12 mouse cellular contexts compared by ENCODE assay signal in the genomic region with DNA sequence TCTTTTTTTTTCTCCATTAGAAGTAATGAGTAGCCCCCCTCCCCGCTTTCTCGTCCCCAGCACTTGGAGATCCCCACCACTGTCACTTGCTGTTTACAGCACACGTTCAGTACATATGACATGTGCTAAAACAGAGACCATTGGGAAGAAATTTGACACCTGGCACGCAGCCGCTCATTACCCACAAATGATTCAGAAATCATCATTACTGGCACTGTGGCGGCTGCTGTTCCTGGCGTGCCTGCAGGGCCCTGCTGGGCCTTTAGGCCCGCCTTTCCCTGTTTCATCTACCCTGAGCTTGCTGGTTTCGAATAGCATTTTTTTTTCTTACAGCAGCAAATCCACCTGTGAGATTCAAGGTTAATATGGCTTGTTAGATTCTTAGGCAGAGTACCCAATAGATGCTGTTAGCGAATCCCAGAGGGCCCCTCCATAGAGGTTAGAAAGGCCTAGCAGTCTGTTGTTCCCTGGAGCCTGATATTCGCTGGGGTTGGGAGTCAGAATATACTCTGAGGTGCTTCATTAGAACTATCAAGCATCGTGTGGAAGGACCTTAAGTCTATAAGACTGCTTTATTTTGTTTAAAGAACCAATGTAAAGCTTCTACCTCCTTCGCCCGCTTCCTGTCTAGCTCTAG.
DNase-seq lines count a peak whose midpoint lies in the region; ATAC-seq and TF ChIP-seq lines count a peak whose summit lies in the region.
"Had no signal": no experiment of that assay in that cellular context is flagged by ENCODE, and none has a peak within 500 bp of the region (broad histone marks: within the 10 kb centered on the region; RNA-seq: fewer than 3 reads in every experiment).

No protein-coding gene starts in this region.

- H3K27me3 ChIP-seq in embryonic facial prominence, embryonic 11.5 days (ENCODE audit: control insufficient read depth, insufficient read depth, low read length): no peaks in the 10 kb centered on the region
- no peaks in the 10 kb centered on the region for H3K27me3 ChIP-seq in embryonic facial prominence, embryonic 10.5 days (replicated peaks; ENCODE audit: low read depth, poor library complexity, severe bottlenecking)
- H3K27me3 ChIP-seq in neural tube, embryonic 14.5 days (ENCODE audit: control insufficient read depth, insufficient read depth, low read length): no peaks in the 10 kb centered on the region
- H3K27me3 ChIP-seq in forebrain, embryonic 16.5 days (replicated peaks; ENCODE audit: control insufficient read depth, insufficient read depth, low read length): no peaks in the 10 kb centered on the region
- H3K27me3 ChIP-seq in midbrain, postnatal 0 days (ENCODE audit: insufficient read depth, low read length): no peaks in the 10 kb centered on the region
- H3K27me3 ChIP-seq: kidney, embryonic 15.5 days had no signal

- no peak overlapping the region for H3K4me3 ChIP-seq in embryonic facial prominence, embryonic 11.5 days (ENCODE audit: low read depth, low read length)
- H3K4me3 ChIP-seq in embryonic facial prominence, embryonic 10.5 days: no peak overlapping the region
- no peak overlapping the region for H3K4me3 ChIP-seq in neural tube, embryonic 14.5 days (ENCODE audit: low read depth, low read length)
- no peak overlapping the region for H3K4me3 ChIP-seq in forebrain, embryonic 16.5 days (replicated peaks; ENCODE audit: low read length)
- H3K4me3 ChIP-seq in midbrain, postnatal 0 days (ENCODE audit: low read depth, low read length): no peak overlapping the region
- H3K4me3 ChIP-seq: kidney, embryonic 15.5 days had no signal

- 64% methylated on average over 14 of the region's 14 CpGs for WGBS in embryonic facial prominence, embryonic 11.5 days
- 69% methylated on average over 14 of the region's 14 CpGs for WGBS in embryonic facial prominence, embryonic 10.5 days
- 55% methylated on average over 14 of the region's 14 CpGs for WGBS in neural tube, embryonic 14.5 days
- WGBS in forebrain, embryonic 16.5 days: 40% methylated on average over 14 of the region's 14 CpGs
- 60% methylated on average over 14 of the region's 14 CpGs for WGBS in midbrain, postnatal 0 days

- peak; percentile 22; the same call in 1 of the 2 replicates for ATAC-seq in embryonic facial prominence, embryonic 11.5 days (replicated peaks; ENCODE audit: insufficient number of reproducible peaks, low FRiP score, low TSS enrichment, low read depth)
- peak; percentile 52 for ATAC-seq in neural tube, embryonic 14.5 days (ENCODE audit: low read depth)
- peak; percentile 84 for ATAC-seq in forebrain, embryonic 16.5 days
- ATAC-seq in midbrain, postnatal 0 days (ENCODE audit: low FRiP score): peak; percentile 28; the same call in 1 of the 2 replicates

- H3K4me1 ChIP-seq in embryonic facial prominence, embryonic 11.5 days (ENCODE audit: control insufficient read depth, insufficient read depth, low read length): no peaks in the 10 kb centered on the region
- peaks cover 33% of the 10 kb centered on the region for H3K4me1 ChIP-seq in embryonic facial prominence, embryonic 10.5 days
- no peaks in the 10 kb centered on the region for H3K4me1 ChIP-seq in neural tube, embryonic 14.5 days (ENCODE audit: control insufficient read depth, insufficient read depth, low read length)
- H3K4me1 ChIP-seq in forebrain, embryonic 16.5 days (replicated peaks; ENCODE audit: control insufficient read depth, insufficient read depth, low read length): peaks cover 13% of the 10 kb centered on the region
- H3K4me1 ChIP-seq in midbrain, postnatal 0 days (ENCODE audit: insufficient read depth, low read length): 0 out of 2 replicates have a peak, but pooled peaks cover 2% of the 10 kb centered on the region

- no peaks in the 10 kb centered on the region for H3K36me3 ChIP-seq in embryonic facial prominence, embryonic 11.5 days (replicated peaks; ENCODE audit: control insufficient read depth, insufficient read depth, low read depth, low read length)
- H3K36me3 ChIP-seq in embryonic facial prominence, embryonic 10.5 days (replicated peaks): no peaks in the 10 kb centered on the region
- no peaks in the 10 kb centered on the region for H3K36me3 ChIP-seq in neural tube, embryonic 14.5 days (ENCODE audit: control insufficient read depth, insufficient read depth, low read length)
- H3K36me3 ChIP-seq in forebrain, embryonic 16.5 days (ENCODE audit: control insufficient read depth, insufficient read depth): no peaks in the 10 kb centered on the region
- no peaks in the 10 kb centered on the region for H3K36me3 ChIP-seq in midbrain, postnatal 0 days (ENCODE audit: insufficient read depth, low read length)
- H3K36me3 ChIP-seq: kidney, embryonic 15.5 days had no signal

- H3K4me2 ChIP-seq in embryonic facial prominence, embryonic 11.5 days (ENCODE audit: low read depth, low read length): no peak overlapping the region
- no peak overlapping the region for H3K4me2 ChIP-seq in neural tube, embryonic 14.5 days (ENCODE audit: low read depth, low read length)
- no peak overlapping the region for H3K4me2 ChIP-seq in forebrain, embryonic 16.5 days (ENCODE audit: low read length)
- no peak overlapping the region for H3K4me2 ChIP-seq in midbrain, postnatal 0 days (ENCODE audit: low read depth, low read length, poor library complexity, severe bottlenecking)
- H3K4me2 ChIP-seq: kidney, embryonic 15.5 days had no signal

- H3K9ac ChIP-seq in embryonic facial prominence, embryonic 11.5 days (replicated peaks; ENCODE audit: low read length): no peak overlapping the region
- no peak overlapping the region for H3K9ac ChIP-seq in neural tube, embryonic 14.5 days (replicated peaks; ENCODE audit: low read depth, low read length)
- H3K9ac ChIP-seq in forebrain, embryonic 16.5 days (replicated peaks; ENCODE audit: low read depth, low read length): no peak overlapping the region
- H3K9ac ChIP-seq in midbrain, postnatal 0 days (replicated peaks; ENCODE audit: low read length, poor library complexity, severe bottlenecking): no peak overlapping the region
- H3K9ac ChIP-seq: kidney, embryonic 15.5 days had no signal

- DNase-seq in embryonic facial prominence, embryonic 11.5 days (ENCODE audit: low spot score): peak; percentile 28
- no peak for DNase-seq in embryonic facial prominence, embryonic 10.5 days (ENCODE audit: low spot score)
- no peak for DNase-seq in neural tube, embryonic 10.5 days (ENCODE audit: extremely low spot score, low spot score)
- peak; percentile 74 for DNase-seq in midbrain, postnatal 0 days (ENCODE audit: low spot score)
- DNase-seq in lung, postnatal 36 days: no peak
- no peak for DNase-seq in ovary, postnatal 14 days (ENCODE audit: low spot score)
- DNase-seq: adrenal gland, postnatal 14 days; B cell, adult 2 months; lung, adult 18-20 months had no signal

- H3K27ac ChIP-seq in embryonic facial prominence, embryonic 11.5 days (replicated peaks; ENCODE audit: low read depth, low read length): no peak overlapping the region
- no peak overlapping the region for H3K27ac ChIP-seq in embryonic facial prominence, embryonic 10.5 days (replicated peaks)
- no peak overlapping the region; the same call in 1 of the 2 replicates for H3K27ac ChIP-seq in neural tube, embryonic 14.5 days (ENCODE audit: low read depth, low read length)
- H3K27ac ChIP-seq in forebrain, embryonic 16.5 days (ENCODE audit: low read length): no peak overlapping the region
- 0 out of 2 replicates have a peak overlapping the region, but pooled peaks have one; percentile 12 for H3K27ac ChIP-seq in midbrain, postnatal 0 days (ENCODE audit: low read depth, low read length)
- H3K27ac ChIP-seq: kidney, embryonic 15.5 days had no signal

- H3K9me3 ChIP-seq in embryonic facial prominence, embryonic 11.5 days (replicated peaks; ENCODE audit: control insufficient read depth, low read length): no peaks in the 10 kb centered on the region
- H3K9me3 ChIP-seq in embryonic facial prominence, embryonic 10.5 days: no peaks in the 10 kb centered on the region
- no peaks in the 10 kb centered on the region for H3K9me3 ChIP-seq in neural tube, embryonic 14.5 days (ENCODE audit: control insufficient read depth, low read length)
- H3K9me3 ChIP-seq in forebrain, embryonic 16.5 days (ENCODE audit: control insufficient read depth, low read length): no peaks in the 10 kb centered on the region
- H3K9me3 ChIP-seq in midbrain, postnatal 0 days (ENCODE audit: low read length): no peaks in the 10 kb centered on the region
- H3K9me3 ChIP-seq: kidney, embryonic 15.5 days had no signal

- TF ChIP-seq CTCF in midbrain, postnatal 0 days (IDR thresholded peaks at IDR 0.05): no peak

Comparison
In these comparisons a context has a peak if more than half of its experiments do, and no peak if none do; other contexts are left out.
1. DNase-seq: peak in embryonic facial prominence, embryonic 11.5 days (single experiment) and midbrain, postnatal 0 days (single experiment); none in embryonic facial prominence, embryonic 10.5 days (single experiment), neural tube, embryonic 10.5 days (single experiment), lung, postnatal 36 days (single experiment) and ovary, postnatal 14 days (single experiment).
2. ATAC-seq: peak in every context shown above with its lines; median percentile 84 in forebrain, embryonic 16.5 days; 52 in neural tube, embryonic 14.5 days; 28 in midbrain, postnatal 0 days; 22 in embryonic facial prominence, embryonic 11.5 days.